Comparison of ENCODE assay signal across 8 mouse cellular contexts in the genomic region with DNA sequence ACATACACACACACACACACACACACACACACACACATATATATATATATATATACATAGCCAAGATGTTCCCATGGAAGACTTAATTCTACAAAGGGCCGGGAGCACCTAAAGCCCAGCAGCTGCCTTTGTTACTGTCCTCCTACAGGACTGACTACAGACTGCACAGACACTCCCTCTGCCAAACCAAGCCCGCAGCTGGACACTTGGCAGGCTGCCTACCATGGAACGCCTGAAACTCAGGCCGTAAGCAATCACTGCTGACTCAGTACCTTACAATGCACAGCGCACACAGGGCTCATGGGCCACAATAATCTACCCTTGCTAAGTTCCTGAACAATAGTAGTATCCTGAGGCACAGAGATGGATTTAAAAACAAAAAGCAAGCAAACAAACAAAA.
DNase-seq lines count a peak whose midpoint lies in the region; ATAC-seq and TF ChIP-seq lines count a peak whose summit lies in the region.

No protein-coding gene starts in this region.

- no peak overlapping the region for H3K9ac ChIP-seq in heart, adult 2 months (ENCODE audit: low read depth, low read length)
- no peak overlapping the region for H3K9ac ChIP-seq in neural tube, embryonic 14.5 days (replicated peaks; ENCODE audit: low read depth, low read length)

- WGBS in heart, adult 2 months: 8% methylated on average over 5 of the region's 5 CpGs
- WGBS in kidney, adult 2 months: 17% methylated on average over 5 of the region's 5 CpGs
- WGBS in neural tube, embryonic 14.5 days: 24% methylated on average over 5 of the region's 5 CpGs

- H3K36me3 ChIP-seq in heart, adult 2 months (ENCODE audit: control insufficient read depth, insufficient read depth, low read length): no peaks in the 10 kb centered on the region
- no peaks in the 10 kb centered on the region for H3K36me3 ChIP-seq in kidney, adult 2 months (ENCODE audit: control insufficient read depth, insufficient read depth, low read length)
- no peaks in the 10 kb centered on the region for H3K36me3 ChIP-seq in neural tube, embryonic 14.5 days (ENCODE audit: control insufficient read depth, insufficient read depth, low read length)

- no peaks in the 10 kb centered on the region for H3K9me3 ChIP-seq in neural tube, embryonic 14.5 days (ENCODE audit: control insufficient read depth, low read length)

- TF ChIP-seq CTCF in heart, adult 2 months (IDR thresholded peaks at IDR 0.05): peak; percentile 61
- TF ChIP-seq CTCF in kidney, adult 2 months (conservative IDR thresholded peaks at IDR 0.05; ENCODE audit: insufficient read depth, insufficient read length, low read depth, low read length): peak; percentile 35

- 0 out of 2 replicates have a peak, but pooled peaks have one; percentile 32 for TF ChIP-seq EP300 in heart, adult 2 months (IDR thresholded peaks at IDR 0.05; ENCODE audit: insufficient read depth, low read depth, low read length)

- H3K4me2 ChIP-seq in neural tube, embryonic 14.5 days (ENCODE audit: low read depth, low read length): no peak overlapping the region

- peak; percentile 88 for ATAC-seq in neural tube, embryonic 14.5 days (ENCODE audit: low read depth)
- no peak for ATAC-seq in megakaryocyte-erythroid progenitor cell, adult 5-6 weeks (replicated peaks; ENCODE audit: low FRiP score, low TSS enrichment, poor library complexity, severe bottlenecking)

- intact Hi-C loops in heart, adult 2 months (cut with DNase I): no loop called here
- intact Hi-C loops in left cerebral cortex, postnatal 25 days (cut with DNase I): no loop called here

- H3K27me3 ChIP-seq in heart, adult 2 months (ENCODE audit: control insufficient read depth, insufficient read depth, low read length): no peaks in the 10 kb centered on the region
- H3K27me3 ChIP-seq in kidney, adult 2 months (replicated peaks; ENCODE audit: control insufficient read depth, insufficient read depth, low read length): no peaks in the 10 kb centered on the region
- H3K27me3 ChIP-seq in neural tube, embryonic 14.5 days (ENCODE audit: control insufficient read depth, insufficient read depth, low read length): no peaks in the 10 kb centered on the region

- peak; percentile 67 to 71 for DNase-seq in adrenal gland, adult 18-20 months (ENCODE audit: low spot score in 2 of 2)
- peak; percentile 95 to 96 for DNase-seq in cerebellum, postnatal 14 days
- peak; percentile 87 to 88 for DNase-seq in heart, adult 2 months
- DNase-seq in kidney, adult 2 months: peak; percentile 84
- DNase-seq in left cerebral cortex, postnatal 25 days (ENCODE audit: low spot score in 2 of 2): peak; percentile 28 to 61
- DNase-seq in urinary bladder, postnatal 25 days (ENCODE audit: low spot score): peak; percentile 78

- H3K79me2 ChIP-seq in heart, adult 2 months (replicated peaks; ENCODE audit: control insufficient read depth, insufficient read depth, low read length): no peaks in the 10 kb centered on the region

- H3K4me3 ChIP-seq in heart, adult 2 months: no peak overlapping the region
- H3K4me3 ChIP-seq in kidney, adult 2 months (ENCODE audit: insufficient read depth, low read depth, low read length): no peak overlapping the region
- H3K4me3 ChIP-seq in neural tube, embryonic 14.5 days (ENCODE audit: low read depth, low read length): no peak overlapping the region

- no peaks in the 10 kb centered on the region for H3K4me1 ChIP-seq in heart, adult 2 months (ENCODE audit: control insufficient read depth, insufficient read depth, low read length)
- 0 out of 2 replicates have a peak, but pooled peaks cover 2% of the 10 kb centered on the region for H3K4me1 ChIP-seq in kidney, adult 2 months (ENCODE audit: control insufficient read depth, insufficient read depth, low read length)
- H3K4me1 ChIP-seq in neural tube, embryonic 14.5 days (ENCODE audit: control insufficient read depth, insufficient read depth, low read length): peaks cover 4% of the 10 kb centered on the region; the same call in 1 of the 2 replicates

- no peak for TF ChIP-seq POLR2A in heart, adult 2 months (IDR thresholded peaks at IDR 0.05; ENCODE audit: insufficient read depth, low read depth, low read length)
- TF ChIP-seq POLR2A in kidney, adult 2 months (IDR thresholded peaks at IDR 0.05; ENCODE audit: low read depth, low read length): no peak

- H3K27ac ChIP-seq in heart, adult 2 months: peak overlapping the region; percentile 2; the same call in 1 of the 2 replicates
- H3K27ac ChIP-seq in kidney, adult 2 months (ENCODE audit: insufficient read depth, low read depth, low read length): no peak overlapping the region
- H3K27ac ChIP-seq in neural tube, embryonic 14.5 days (ENCODE audit: low read depth, low read length): no peak overlapping the region

Comparison
In these comparisons a context has a peak if more than half of its experiments do, and no peak if none do; other contexts are left out.
1. DNase-seq: peak in every context shown above with its lines; median percentile 96 in cerebellum, postnatal 14 days; 88 in heart, adult 2 months; 84 in kidney, adult 2 months; 78 in urinary bladder, postnatal 25 days; 69 in adrenal gland, adult 18-20 months; 44 in left cerebral cortex, postnatal 25 days.